Mouse (Mus musculus) forebrain, embryonic 10.5 days (tissue): ENCODE measurements around the gene Iqce. TPM values are rescaled to one million over a fixed set of nuclear protein-coding genes. Genes with fewer than 3 reads are reported as not detected.

Experiments used
- DNase-seq: peaks from one replicate; pipeline ENCODE4 v3.0.0-alpha.2; 2017; ENCODE audit warnings: low spot score; ENCODE audit errors: extremely low spot score
- H3K27ac ChIP-seq: fragments of 300-500 bp; sonication (generic); 2 replicates; pipeline ENCODE4 v1.5.1; 2016; ENCODE audit warnings: mild to moderate bottlenecking
- H3K27me3 ChIP-seq: fragments of 300-500 bp; sonication (generic); 2 replicates; pipeline ENCODE4 v1.6.1; 2016; ENCODE audit warnings: mild to moderate bottlenecking; ENCODE audit not compliant: poor library complexity, severe bottlenecking
- H3K36me3 ChIP-seq: fragments of 300-500 bp; sonication (generic); replicated peaks from 2 replicates; pipeline ENCODE4 v1.6.1; 2016; ENCODE audit warnings: mild to moderate bottlenecking, moderate library complexity
- H3K4me1 ChIP-seq: fragments of 300-500 bp; sonication (generic); 2 replicates; pipeline ENCODE4 v1.6.1; 2016
- H3K4me3 ChIP-seq: fragments of 300-500 bp; sonication (generic); 2 replicates; pipeline ENCODE4 v1.5.1; 2016; ENCODE audit warnings: mild to moderate bottlenecking, moderate library complexity
- H3K9me3 ChIP-seq: fragments of 300-500 bp; sonication (generic); 2 replicates; pipeline ENCODE4 v1.6.1; 2016; ENCODE audit warnings: mild to moderate bottlenecking, moderate library complexity
- WGBS: fragments of 180-500 bp; shearing (Covaris S2); methylation state at CpG from one replicate; pipeline ENCODE4 v1.1.7; 2016; 5-methylcytosine and 5-hydroxymethylcytosine counted together
- polyA plus RNA-seq: library from polyadenylated mRNA; unstranded; fragments of >200 nt; fragmentation: Nextera tagmentation; extraction: Ambion mirVana; gene quantifications from 2 replicates; pipeline ENCODE4 v1.2.1, GENCODE M21; 2016

Iqce gene
- polyA plus RNA-seq, 1 experiment from 2014 or later: 24.0 TPM

DNA sequence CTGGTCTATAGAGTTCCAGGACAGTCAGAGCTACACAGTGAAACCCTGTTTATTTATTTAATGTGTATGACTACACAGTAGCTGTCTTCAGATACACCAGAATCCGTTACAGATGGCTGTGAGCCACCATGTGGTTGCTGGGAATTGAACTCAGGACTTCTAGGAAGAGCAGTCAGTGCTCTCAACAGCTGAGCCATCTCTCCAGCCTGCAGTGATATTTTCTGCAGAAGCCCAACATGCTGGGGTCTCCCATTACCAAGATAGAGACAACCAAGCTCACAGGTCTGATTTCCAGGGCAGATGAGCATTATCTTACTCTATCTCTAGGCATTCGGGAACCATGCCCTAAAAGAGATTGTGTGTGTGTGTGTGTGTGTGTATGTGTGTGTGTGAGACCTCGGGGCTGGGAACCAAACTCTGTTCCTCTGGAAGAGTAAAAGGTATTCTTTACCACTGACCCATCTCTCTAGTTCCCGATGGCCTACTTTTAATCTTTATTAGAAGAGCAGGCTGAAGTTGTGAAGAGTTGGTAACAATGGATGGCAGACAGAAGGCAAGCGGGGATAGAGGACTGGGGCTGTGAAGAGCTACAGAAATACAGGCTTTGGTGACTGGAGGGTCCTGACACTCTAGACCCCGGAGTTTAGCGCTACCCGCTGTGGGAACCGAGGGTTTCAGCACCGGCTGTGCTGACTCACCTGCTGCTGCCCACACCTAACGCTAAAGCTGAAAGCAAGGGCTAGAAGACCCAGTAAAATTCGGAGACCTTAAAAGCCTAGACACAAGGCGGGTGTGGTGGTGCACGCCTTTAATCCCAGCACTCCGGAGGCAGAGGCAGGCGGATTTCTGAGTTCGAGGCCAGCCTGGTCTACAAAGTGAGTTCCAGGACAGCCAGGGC, 1.6 kb upstream of the Iqce start:
- Histone ChIP-seq H3K27me3 (no peaks in the 10 kb centered on the region), H3K4me3 (peak overlapping the region; percentile 70), H3K9me3 (no peaks in the 10 kb centered on the region), H3K4me1 (peaks cover 58% of the 10 kb centered on the region), H3K27ac (peak overlapping the region; percentile 96), H3K36me3 (peaks cover 35% of the 10 kb centered on the region)
- WGBS: 43% methylated on average over 17 of the region's 17 CpGs
- DNase-seq: no peak

DNA sequence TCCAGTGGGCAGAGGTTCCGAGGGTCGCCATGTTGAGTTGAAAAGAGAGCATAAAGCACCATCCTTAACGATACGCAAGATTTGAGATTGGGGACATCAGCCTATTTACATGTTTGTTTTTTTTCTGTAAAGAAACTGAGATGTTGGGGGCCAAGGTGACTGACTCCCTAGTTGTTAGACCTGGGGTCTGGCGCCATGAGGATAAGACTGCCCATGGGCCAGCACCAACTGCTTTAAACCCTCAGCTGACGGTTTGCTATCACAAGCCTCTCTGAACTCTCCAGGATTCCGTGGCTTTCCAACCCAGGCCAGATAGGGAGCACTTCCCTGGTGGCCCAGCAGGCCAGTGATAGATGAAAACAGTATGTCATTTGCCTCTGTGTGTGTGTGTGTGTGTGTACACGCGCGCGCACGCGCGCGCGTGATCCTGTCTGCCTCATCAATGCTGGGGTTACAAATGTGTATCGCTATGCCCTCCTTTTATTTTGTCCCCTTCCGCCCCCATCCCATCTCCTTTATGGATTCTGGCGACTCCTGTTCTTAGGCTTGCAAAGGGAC, 519 bp upstream of the Iqce start:
- peaks cover 35% of the 10 kb centered on the region for H3K36me3 ChIP-seq
- DNase-seq: peak; percentile 28
- 67% methylated on average over 19 of the region's 19 CpGs for WGBS
- peaks cover 63% of the 10 kb centered on the region for H3K4me1 ChIP-seq
- H3K27me3 ChIP-seq: no peaks in the 10 kb centered on the region
- peak overlapping the region; percentile 84 for H3K4me3 ChIP-seq
- H3K27ac ChIP-seq: peak overlapping the region; percentile 94
- H3K9me3 ChIP-seq: no peaks in the 10 kb centered on the region

DNA sequence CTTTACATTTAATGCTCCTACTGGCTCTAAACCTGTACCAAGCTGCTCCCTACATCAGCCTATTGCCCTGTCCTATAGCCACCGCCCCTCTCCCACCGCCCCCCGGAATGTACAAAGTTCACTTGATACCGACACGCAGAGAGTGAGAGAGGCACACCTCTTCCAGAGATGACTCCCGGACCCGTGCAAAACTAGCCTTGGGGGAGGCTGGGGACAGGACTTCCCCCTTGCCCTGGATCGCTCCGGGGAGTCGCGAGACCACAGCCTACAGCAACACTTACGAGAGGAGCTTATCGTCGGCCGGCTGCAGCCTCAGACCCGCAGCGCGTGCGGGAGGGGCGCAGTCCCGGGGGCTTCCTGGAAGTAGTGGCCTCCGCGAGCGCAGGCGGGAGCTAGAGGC, 517 bp downstream of the Iqce start:
- Histone ChIP-seq H3K4me3 (peak overlapping the region; percentile 84), H3K36me3 (peaks cover 35% of the 10 kb centered on the region), H3K4me1 (peaks cover 70% of the 10 kb centered on the region), H3K27me3 (no peaks in the 10 kb centered on the region), H3K9me3 (no peaks in the 10 kb centered on the region), H3K27ac (peak overlapping the region; percentile 94)
- DNase-seq: peak; percentile 60
- 0% methylated on average over 25 of the region's 25 CpGs for WGBS

GRCm38 (mm10) chr5:140699776-140700175, 2.4 kb downstream of the Iqce start:
- Histone ChIP-seq H3K9me3 (no peaks in the 10 kb centered on the region), H3K27me3 (no peaks in the 10 kb centered on the region), H3K36me3 (peaks cover 48% of the 10 kb centered on the region), H3K4me1 (peaks cover 58% of the 10 kb centered on the region), H3K27ac (no peak overlapping the region), H3K4me3 (no peak overlapping the region)
- WGBS: 91% methylated on average over 9 of the region's 9 CpGs
- DNase-seq: no peak

DNA sequence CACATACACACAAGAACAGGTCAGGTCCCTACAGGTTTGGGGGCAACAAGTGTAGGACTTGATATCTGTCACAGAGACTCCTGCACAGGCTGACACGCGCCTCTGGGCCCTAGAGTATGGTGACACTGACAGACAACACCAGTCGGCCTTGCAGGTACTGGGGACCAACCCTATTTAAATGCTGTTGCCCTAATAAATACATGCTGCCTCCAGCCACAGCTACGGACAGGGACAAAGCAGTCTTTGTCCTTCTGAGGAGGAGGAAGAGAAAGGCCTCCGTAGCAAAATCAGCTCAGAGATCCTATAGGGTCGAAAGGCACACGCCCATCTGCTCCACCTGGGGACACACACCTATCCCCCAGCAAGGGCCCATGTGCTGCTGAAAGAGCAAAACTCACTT, 6.2 kb downstream of the Iqce start:
- no peak for DNase-seq
- 87% methylated on average over 7 of the region's 7 CpGs for WGBS
- H3K9me3 ChIP-seq: no peaks in the 10 kb centered on the region
- H3K4me1 ChIP-seq: peaks cover 28% of the 10 kb centered on the region
- no peaks in the 10 kb centered on the region for H3K27me3 ChIP-seq
- H3K4me3 ChIP-seq: no peak overlapping the region
- no peak overlapping the region for H3K27ac ChIP-seq
- H3K36me3 ChIP-seq: peaks cover 85% of the 10 kb centered on the region

DNA sequence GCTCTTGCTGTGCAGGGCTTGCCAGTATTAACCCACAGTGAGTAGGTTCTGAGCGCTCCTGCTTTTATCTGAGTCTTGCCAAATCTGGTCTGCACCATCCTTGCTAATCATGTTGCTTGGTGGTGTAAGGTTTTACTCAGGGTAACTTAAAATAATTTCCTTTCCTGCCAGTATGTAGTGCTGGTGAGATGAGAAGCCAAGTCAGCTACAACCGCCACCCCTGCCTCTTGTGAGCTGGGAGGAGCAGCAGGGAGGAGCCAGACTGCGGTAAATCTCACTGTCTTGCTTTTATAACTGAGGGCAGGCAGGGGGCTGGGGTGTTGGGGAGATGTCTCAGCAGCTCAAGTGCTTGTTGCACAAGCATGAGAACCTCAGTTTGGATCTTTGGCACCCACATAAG, 13.7 kb downstream of the Iqce start:
- Histone ChIP-seq H3K27me3 (no peaks in the 10 kb centered on the region), H3K9me3 (no peaks in the 10 kb centered on the region), H3K27ac (no peak overlapping the region), H3K36me3 (peaks cover 79% of the 10 kb centered on the region), H3K4me3 (no peak overlapping the region), H3K4me1 (0 out of 2 replicates have a peak, but pooled peaks cover 3% of the 10 kb centered on the region)
- no peak for DNase-seq
- WGBS: 88% methylated on average over 3 of the region's 3 CpGs

GRCm38 (mm10) chr5:140684343-140685148, 17.6 kb downstream of the Iqce start:
- WGBS: 68% methylated on average over 16 of the region's 16 CpGs
- H3K9me3 ChIP-seq: no peaks in the 10 kb centered on the region
- peaks cover 78% of the 10 kb centered on the region for H3K36me3 ChIP-seq
- H3K4me1 ChIP-seq: 0 out of 2 replicates have a peak, but pooled peaks cover 3% of the 10 kb centered on the region
- H3K27ac ChIP-seq: no peak overlapping the region
- no peak for DNase-seq
- H3K27me3 ChIP-seq: no peaks in the 10 kb centered on the region
- no peak overlapping the region for H3K4me3 ChIP-seq

GRCm38 (mm10) chr5:140682113-140682512, 20.1 kb downstream of the Iqce start:
- Histone ChIP-seq H3K27ac (no peak overlapping the region), H3K36me3 (peaks cover 77% of the 10 kb centered on the region), H3K27me3 (no peaks in the 10 kb centered on the region), H3K9me3 (no peaks in the 10 kb centered on the region), H3K4me3 (no peak overlapping the region), H3K4me1 (0 out of 2 replicates have a peak, but pooled peaks cover 3% of the 10 kb centered on the region)
- DNase-seq: no peak
- 98% methylated on average over 6 of the region's 6 CpGs for WGBS

DNA sequence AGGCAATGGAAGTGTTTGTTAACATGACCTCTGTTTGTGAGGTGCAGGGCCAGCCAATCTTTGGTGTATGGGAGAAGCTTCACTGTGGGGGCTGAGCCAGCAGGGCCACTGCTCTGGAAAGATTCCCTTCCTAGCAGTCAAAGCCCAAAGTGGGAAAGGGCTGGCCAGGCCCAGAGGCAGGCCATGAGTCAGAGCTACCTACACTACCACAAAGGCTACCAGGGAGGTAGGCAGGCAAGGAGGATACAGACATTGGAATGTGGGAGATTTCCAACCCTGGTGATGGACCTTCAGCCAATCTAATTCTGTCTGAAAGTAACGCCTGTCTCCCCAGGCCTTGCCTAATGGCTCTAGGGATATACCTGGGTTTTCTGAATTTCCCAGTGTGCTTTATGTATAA, 21.2 kb downstream of the Iqce start:
- whole genome bisulfite sequencing: 88% methylated on average over 1 of the region's 1 CpGs

GRCm38 (mm10) chr5:140680051-140680450, 22.1 kb downstream of the Iqce start:
- WGBS: 84% methylated on average over 6 of the region's 6 CpGs
- H3K27me3 ChIP-seq: no peaks in the 10 kb centered on the region
- H3K9me3 ChIP-seq: no peaks in the 10 kb centered on the region
- no peak overlapping the region for H3K4me3 ChIP-seq
- no peak for DNase-seq
- no peak overlapping the region for H3K27ac ChIP-seq
- 0 out of 2 replicates have a peak, but pooled peaks cover 3% of the 10 kb centered on the region for H3K4me1 ChIP-seq
- H3K36me3 ChIP-seq: peaks cover 81% of the 10 kb centered on the region

More for the DNA sequence above, 21.2 kb downstream of the Iqce start:
- no peak overlapping the region for H3K27ac ChIP-seq
- peaks cover 77% of the 10 kb centered on the region for H3K36me3 ChIP-seq
- H3K9me3 ChIP-seq: no peaks in the 10 kb centered on the region
- H3K27me3 ChIP-seq: no peaks in the 10 kb centered on the region
- no peak overlapping the region for H3K4me3 ChIP-seq
- no peak for DNase-seq
- H3K4me1 ChIP-seq: 0 out of 2 replicates have a peak, but pooled peaks cover 3% of the 10 kb centered on the region

GRCm38 (mm10) chr5:140677137-140677536, 25.0 kb downstream of the Iqce start:
- Histone ChIP-seq H3K36me3 (peaks cover 92% of the 10 kb centered on the region), H3K9me3 (no peaks in the 10 kb centered on the region), H3K27ac (no peak overlapping the region), H3K27me3 (no peaks in the 10 kb centered on the region), H3K4me3 (no peak overlapping the region), H3K4me1 (no peaks in the 10 kb centered on the region)
- WGBS: 90% methylated on average over 6 of the region's 6 CpGs
- no peak for DNase-seq

- Histone ChIP-seq H3K4me3 (no peak overlapping the region), H3K36me3 (peaks cover 91% of the 10 kb centered on the region), H3K27ac (no peak overlapping the region), H3K4me1 (no peaks in the 10 kb centered on the region), H3K9me3 (no peaks in the 10 kb centered on the region), H3K27me3 (no peaks in the 10 kb centered on the region)
- WGBS: 91% methylated on average over 11 of the region's 11 CpGs
- DNase-seq: no peak
Measured at GRCm38 (mm10) chr5:140675640-140676039, 26.5 kb downstream of the Iqce start.
